Mouse (Mus musculus): ENCODE data around the gene Abhd4. TPM values are rescaled to one million over a fixed set of nuclear protein-coding genes. Genes with fewer than 3 reads are reported as not detected.

The Abhd4 gene
- polyA plus RNA-seq, 1 experiment from 2014 or later, result 39.9 TPM

DNA sequence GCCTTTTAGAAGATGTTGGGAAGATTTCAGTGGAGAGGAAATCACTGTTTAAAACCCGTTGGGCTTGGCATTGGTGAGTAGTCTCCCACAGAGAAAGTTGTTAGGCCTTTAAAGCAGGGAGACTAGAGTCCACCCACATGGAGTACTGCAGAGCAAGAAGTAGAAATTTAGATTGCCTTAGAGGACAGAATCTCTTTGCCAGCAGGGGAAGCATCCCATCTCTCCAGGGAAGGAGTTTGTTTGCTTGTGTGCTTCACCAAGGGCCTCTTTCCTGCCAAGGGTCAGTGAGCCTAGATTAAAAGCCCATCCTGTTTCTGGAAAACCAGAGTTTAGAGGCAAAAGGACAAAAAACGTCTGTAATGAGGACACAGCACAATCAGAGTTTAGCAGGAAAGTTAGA, 39.5 kb upstream of the Abhd4 start:
- H3K27me3 ChIP-seq (replicated peaks; ENCODE audit: low read depth, poor library complexity, severe bottlenecking), result no peaks in the 10 kb centered on the region
- peaks cover 26% of the 10 kb centered on the region for H3K4me1 ChIP-seq
- H3K27ac ChIP-seq (replicated peaks), result peak overlapping the region; percentile 48; the same call in 1 of the 2 replicates
- DNase-seq (ENCODE audit: low spot score), result no peak
- no peaks in the 10 kb centered on the region for H3K9me3 ChIP-seq
- no peak overlapping the region for H3K4me3 ChIP-seq
- H3K36me3 ChIP-seq (replicated peaks), result no peaks in the 10 kb centered on the region
- WGBS, result 42% methylated on average over 2 of the region's 2 CpGs

DNA sequence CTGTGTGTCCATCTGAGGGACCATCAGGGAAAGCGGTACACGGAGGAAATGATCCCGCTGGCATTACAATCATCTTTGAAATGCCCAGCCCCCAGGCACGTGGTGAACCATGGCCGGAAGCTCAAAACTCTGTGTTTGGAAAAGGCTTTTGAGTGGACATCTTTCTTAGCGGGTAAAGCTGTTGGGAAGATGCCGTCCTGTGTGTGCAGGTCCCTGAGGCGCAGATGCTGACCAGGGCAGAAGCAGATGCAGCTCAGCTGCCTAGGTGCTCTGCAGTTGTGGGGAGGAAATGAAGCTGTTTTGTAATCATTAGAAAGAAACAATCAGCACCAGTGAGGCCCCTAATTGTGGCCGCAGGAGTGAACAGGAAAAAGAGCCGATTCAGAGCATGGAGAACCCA, 39.1 kb upstream of the Abhd4 start:
- Histone ChIP-seq H3K4me1 (peaks cover 31% of the 10 kb centered on the region), H3K9me3 (no peaks in the 10 kb centered on the region), H3K27ac (replicated peaks) (peak overlapping the region; percentile 48; the same call in 1 of the 2 replicates), H3K36me3 (replicated peaks) (no peaks in the 10 kb centered on the region), H3K4me3 (no peak overlapping the region), H3K27me3 (replicated peaks; ENCODE audit: low read depth, poor library complexity, severe bottlenecking) (no peaks in the 10 kb centered on the region)
- DNase-seq (ENCODE audit: low spot score), result no peak
- 64% methylated on average over 10 of the region's 10 CpGs for WGBS

DNA sequence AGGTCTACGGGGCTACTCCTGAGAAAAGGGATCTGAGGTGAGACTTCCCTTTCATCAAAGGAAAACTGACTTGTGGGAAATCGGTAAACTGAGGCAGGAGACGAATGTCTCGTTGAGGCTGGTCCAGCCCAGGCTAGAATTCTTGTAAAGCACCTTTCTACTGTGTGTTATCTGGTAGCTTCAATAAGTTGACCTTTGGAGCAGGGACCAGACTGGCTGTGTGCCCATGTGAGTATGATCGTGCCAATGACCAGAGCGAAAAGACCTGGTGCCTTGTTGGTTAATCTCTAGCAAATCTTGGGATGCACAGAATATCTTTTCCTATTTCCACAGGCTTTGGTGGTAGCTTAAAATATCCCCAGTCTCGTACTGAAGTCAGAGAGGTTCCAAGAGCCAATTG, 37.9 kb upstream of the Abhd4 start:
- Histone ChIP-seq H3K9me3 (no peaks in the 10 kb centered on the region), H3K27ac (replicated peaks) (no peak overlapping the region), H3K4me1 (peaks cover 31% of the 10 kb centered on the region), H3K36me3 (replicated peaks) (no peaks in the 10 kb centered on the region), H3K4me3 (no peak overlapping the region), H3K27me3 (replicated peaks; ENCODE audit: low read depth, poor library complexity, severe bottlenecking) (no peaks in the 10 kb centered on the region)
- no peak for DNase-seq (ENCODE audit: low spot score)
- 90% methylated on average over 7 of the region's 7 CpGs for WGBS

DNA sequence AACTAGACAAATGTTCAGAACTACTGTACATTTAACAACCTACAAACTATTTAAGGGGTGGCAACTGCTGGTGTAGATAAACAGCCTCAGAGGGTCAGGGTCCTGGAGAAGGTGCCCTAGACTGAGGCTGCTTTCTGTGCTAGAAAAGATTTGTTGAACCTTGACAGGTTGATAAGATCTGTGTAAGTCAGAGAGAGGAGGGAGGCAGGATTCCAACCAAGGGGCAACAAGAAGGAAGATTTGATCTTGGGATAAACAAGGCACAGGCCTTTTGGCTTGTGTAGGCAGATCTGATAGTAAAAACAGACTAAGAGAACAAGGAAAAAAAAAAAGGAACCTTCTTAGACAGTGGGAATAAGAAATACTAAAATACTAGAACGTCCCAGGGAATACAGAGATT, 35.8 kb upstream of the Abhd4 start:
- WGBS, result 74% methylated on average over 1 of the region's 1 CpGs
- no peak for DNase-seq (ENCODE audit: low spot score)
- Histone ChIP-seq H3K4me1 (peaks cover 35% of the 10 kb centered on the region), H3K27ac (replicated peaks) (no peak overlapping the region), H3K9me3 (no peaks in the 10 kb centered on the region), H3K4me3 (no peak overlapping the region), H3K27me3 (replicated peaks; ENCODE audit: low read depth, poor library complexity, severe bottlenecking) (no peaks in the 10 kb centered on the region), H3K36me3 (replicated peaks) (no peaks in the 10 kb centered on the region)

DNA sequence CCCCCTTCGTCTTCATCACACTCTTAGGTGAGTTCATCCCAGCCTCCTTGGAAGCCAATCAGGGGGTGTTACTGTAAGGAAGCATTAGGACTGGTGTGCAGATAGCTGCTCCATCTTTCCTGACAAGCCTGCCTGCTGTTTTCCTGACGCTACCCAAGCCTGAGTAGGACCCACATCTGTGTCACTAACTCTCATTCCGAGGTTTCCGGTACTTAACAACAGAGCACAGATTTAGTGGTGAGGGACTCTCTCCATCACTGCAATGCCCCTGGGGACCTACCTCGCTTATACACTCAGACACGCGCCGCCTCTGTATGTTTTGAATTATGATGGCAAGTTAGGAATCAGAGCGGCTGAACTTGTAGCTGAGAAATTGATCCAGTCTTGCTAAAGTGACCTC, 35.3 kb upstream of the Abhd4 start:
- Histone ChIP-seq H3K4me1 (peaks cover 35% of the 10 kb centered on the region), H3K4me3 (no peak overlapping the region), H3K36me3 (replicated peaks) (no peaks in the 10 kb centered on the region), H3K27me3 (replicated peaks; ENCODE audit: low read depth, poor library complexity, severe bottlenecking) (no peaks in the 10 kb centered on the region), H3K9me3 (no peaks in the 10 kb centered on the region), H3K27ac (replicated peaks) (no peak overlapping the region)
- WGBS, result 60% methylated on average over 9 of the region's 9 CpGs
- peak; percentile 30 for DNase-seq (ENCODE audit: low spot score)

DNA sequence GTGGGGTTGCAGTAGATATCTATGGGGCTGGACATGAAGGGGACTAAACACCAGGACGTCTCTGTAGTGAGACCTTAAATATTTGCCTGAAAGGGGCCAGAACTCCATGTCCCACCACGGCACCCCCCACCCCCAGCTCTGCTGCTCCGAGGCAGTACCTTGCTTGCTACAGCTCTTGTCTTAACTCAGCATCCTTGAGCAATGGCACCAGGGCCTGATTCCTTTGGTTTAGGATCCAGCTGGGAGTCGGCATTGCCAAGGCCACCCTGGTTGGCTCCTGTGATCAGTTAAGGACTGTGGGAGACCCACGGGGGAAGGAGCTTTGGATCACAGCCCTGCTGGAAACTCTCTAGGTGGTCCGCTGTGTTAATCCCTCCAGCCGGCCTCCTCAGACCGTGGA, 34.7 kb upstream of the Abhd4 start:
- Histone ChIP-seq H3K9me3 (no peaks in the 10 kb centered on the region), H3K4me3 (no peak overlapping the region), H3K36me3 (replicated peaks) (no peaks in the 10 kb centered on the region), H3K4me1 (peaks cover 35% of the 10 kb centered on the region), H3K27ac (replicated peaks) (peak overlapping the region; percentile 37), H3K27me3 (replicated peaks; ENCODE audit: low read depth, poor library complexity, severe bottlenecking) (no peaks in the 10 kb centered on the region)
- DNase-seq (ENCODE audit: low spot score), result no peak
- 60% methylated on average over 8 of the region's 8 CpGs for whole genome bisulfite sequencing

DNA sequence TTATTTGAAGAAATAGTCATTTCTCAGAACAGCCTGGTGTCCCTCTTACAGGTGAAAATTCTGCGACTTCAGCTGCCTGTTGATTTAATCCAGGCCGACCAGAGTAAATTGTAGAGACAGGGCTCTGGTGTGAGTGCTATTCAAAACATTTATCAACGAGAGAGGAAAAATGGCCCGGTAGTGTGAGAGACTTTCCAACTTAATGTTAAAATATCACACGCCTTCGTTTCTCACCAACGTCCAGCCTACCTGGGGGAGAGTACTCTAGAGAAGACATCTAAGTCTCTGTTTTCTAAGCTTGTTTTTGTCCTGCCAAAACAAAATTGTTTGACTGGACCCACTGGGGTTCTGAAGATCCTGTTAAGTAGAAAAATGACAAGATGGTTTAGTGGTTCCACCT, 34.1 kb upstream of the Abhd4 start:
- H3K36me3 ChIP-seq (replicated peaks), result no peaks in the 10 kb centered on the region
- no peaks in the 10 kb centered on the region for H3K27me3 ChIP-seq (replicated peaks; ENCODE audit: low read depth, poor library complexity, severe bottlenecking)
- peaks cover 35% of the 10 kb centered on the region for H3K4me1 ChIP-seq
- DNase-seq (ENCODE audit: low spot score), result no peak
- WGBS, result 83% methylated on average over 7 of the region's 7 CpGs
- H3K27ac ChIP-seq (replicated peaks), result no peak overlapping the region
- H3K9me3 ChIP-seq, result no peaks in the 10 kb centered on the region
- H3K4me3 ChIP-seq, result no peak overlapping the region

DNA sequence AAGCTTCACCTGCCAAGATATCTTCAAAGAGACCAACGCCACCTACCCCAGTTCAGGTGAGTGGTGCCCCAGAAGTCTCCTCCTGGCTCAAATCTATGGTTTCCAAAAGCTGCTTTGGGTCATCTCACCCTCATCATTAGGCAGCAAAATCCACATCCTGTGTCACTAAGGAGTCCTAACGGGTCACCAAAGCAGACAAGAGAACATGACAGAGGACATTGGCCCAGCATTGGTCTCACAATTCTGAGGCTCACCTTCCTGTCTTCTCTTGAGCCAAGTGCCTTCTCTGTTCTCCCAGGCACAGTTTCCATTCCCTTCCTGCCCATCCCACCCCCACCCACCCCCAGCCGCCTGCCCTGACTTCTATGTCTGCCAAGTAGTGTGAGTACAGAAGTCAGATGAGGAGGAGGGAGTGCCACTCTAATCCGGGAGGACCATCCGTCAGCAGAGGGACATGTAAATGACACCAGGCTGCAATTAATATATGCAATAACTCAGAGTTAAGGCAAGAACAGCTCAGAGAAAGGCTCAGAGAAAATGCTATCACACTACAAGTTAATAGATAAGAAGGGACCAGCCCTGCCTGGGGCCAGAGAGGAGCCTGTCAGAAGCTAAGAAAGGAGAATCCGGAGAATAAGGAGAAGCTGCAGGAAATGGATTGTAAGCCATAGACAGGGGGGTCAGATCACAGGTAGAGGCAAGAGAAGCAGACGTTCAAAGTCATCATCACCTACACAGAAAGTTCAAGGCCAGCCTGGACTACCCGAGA, 33.1 kb upstream of the Abhd4 start:
- DNase-seq (ENCODE audit: low spot score), result no peak
- H3K9me3 ChIP-seq, result no peaks in the 10 kb centered on the region
- WGBS, result 89% methylated on average over 8 of the region's 8 CpGs
- H3K4me1 ChIP-seq, result peaks cover 32% of the 10 kb centered on the region
- H3K4me3 ChIP-seq, result no peak overlapping the region
- no peaks in the 10 kb centered on the region for H3K36me3 ChIP-seq (replicated peaks)
- peaks cover 3% of the 10 kb centered on the region; the same call in 1 of the 2 replicates for H3K27me3 ChIP-seq (replicated peaks; ENCODE audit: low read depth, poor library complexity, severe bottlenecking)
- H3K27ac ChIP-seq (replicated peaks), result no peak overlapping the region

DNA sequence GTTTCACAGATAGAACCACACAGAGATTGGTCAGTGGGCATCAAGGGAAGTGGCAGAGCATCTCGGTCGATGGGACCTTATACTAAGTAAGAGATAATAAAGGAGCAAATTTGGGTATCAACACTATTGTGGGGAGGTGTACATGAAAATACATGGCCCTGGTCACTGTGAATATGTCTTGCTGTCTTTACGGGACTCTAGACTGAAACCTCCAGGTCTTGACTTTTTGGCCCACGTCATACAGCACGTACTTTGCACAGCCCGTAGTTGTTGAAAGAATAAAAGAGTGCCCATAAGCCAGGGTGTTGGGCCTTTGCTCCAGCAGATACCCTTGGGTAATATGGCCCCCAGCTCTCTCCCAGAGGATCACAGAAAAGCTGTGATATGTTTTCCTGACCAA, 32.3 kb upstream of the Abhd4 start:
- 95% methylated on average over 6 of the region's 6 CpGs for WGBS
- Histone ChIP-seq H3K4me3 (no peak overlapping the region), H3K9me3 (no peaks in the 10 kb centered on the region), H3K27ac (replicated peaks) (no peak overlapping the region), H3K36me3 (replicated peaks) (no peaks in the 10 kb centered on the region), H3K4me1 (peaks cover 32% of the 10 kb centered on the region), H3K27me3 (replicated peaks; ENCODE audit: low read depth, poor library complexity, severe bottlenecking) (peaks cover 6% of the 10 kb centered on the region; the same call in 1 of the 2 replicates)
- no peak for DNase-seq (ENCODE audit: low spot score)

DNA sequence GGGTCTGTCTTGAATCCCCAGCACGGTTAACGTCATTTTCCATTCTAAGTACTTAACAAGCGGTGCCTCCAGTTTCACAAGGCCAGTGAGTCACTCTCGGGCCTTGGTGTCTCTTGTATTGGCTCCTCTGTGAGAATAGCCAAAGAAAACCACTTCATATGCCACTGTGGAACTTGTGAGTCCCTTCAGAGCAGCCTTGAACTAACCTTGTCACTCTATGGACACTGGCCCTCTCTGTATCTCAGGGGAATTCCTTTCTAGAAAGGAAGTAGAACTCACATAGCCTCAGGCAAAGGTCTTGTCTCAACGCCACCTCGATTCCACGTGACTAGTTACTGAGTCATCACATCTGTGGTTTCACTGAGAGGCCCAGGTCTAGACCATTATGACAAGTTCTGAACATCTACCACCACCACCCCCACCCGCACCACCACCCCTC, 31.7 kb upstream of the Abhd4 start:
- H3K4me1 ChIP-seq, result peaks cover 32% of the 10 kb centered on the region
- H3K9me3 ChIP-seq, result no peaks in the 10 kb centered on the region
- H3K36me3 ChIP-seq (replicated peaks), result no peaks in the 10 kb centered on the region
- DNase-seq (ENCODE audit: low spot score), result no peak
- H3K27me3 ChIP-seq (replicated peaks; ENCODE audit: low read depth, poor library complexity, severe bottlenecking), result peaks cover 10% of the 10 kb centered on the region; the same call in 1 of the 2 replicates
- no peak overlapping the region for H3K4me3 ChIP-seq
- 75% methylated on average over 8 of the region's 8 CpGs for WGBS
- H3K27ac ChIP-seq (replicated peaks), result no peak overlapping the region

DNA sequence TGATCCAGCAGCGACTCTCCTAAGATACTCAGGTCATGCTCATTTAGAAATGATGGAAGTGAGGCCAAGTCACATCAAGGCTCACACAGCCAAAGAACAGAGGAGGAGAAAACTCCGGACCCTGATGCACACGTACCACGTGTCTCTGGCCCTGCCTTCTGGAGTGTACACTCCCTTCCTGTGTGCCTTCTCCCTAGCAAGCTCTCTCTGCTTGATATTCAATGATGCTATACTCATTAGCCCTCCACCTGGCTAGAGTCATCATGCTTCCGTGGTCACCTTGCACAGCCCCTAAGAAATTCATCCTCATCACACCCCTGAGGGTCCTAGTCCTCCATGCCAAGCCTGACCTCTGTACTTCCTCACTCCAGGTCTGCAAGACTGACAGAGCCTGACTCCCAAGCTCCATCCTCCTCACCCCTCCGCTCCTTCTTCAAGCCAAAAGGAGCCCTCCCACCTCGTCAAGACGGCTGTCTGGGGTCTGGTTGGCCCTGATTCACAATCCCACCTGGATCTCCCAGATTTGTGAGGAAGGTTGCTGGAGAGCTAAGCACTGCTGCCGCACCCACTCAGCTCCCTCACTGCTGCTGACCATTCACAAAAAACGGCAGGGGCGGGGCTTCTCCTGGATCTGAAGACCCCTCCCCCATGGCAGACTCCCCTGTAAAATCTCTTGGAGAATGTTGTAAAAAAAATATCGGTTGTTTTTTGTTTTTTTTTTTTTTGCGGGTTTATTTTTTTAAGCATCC, 30.5 kb upstream of the Abhd4 start:
- H3K4me3 ChIP-seq, result no peak overlapping the region
- DNase-seq (ENCODE audit: low spot score), result no peak
- WGBS, result 59% methylated on average over 13 of the region's 13 CpGs
- no peaks in the 10 kb centered on the region for H3K36me3 ChIP-seq (replicated peaks)
- peaks cover 10% of the 10 kb centered on the region; the same call in 1 of the 2 replicates for H3K27me3 ChIP-seq (replicated peaks; ENCODE audit: low read depth, poor library complexity, severe bottlenecking)
- H3K4me1 ChIP-seq, result peaks cover 34% of the 10 kb centered on the region
- H3K27ac ChIP-seq (replicated peaks), result no peak overlapping the region
- no peaks in the 10 kb centered on the region for H3K9me3 ChIP-seq

DNA sequence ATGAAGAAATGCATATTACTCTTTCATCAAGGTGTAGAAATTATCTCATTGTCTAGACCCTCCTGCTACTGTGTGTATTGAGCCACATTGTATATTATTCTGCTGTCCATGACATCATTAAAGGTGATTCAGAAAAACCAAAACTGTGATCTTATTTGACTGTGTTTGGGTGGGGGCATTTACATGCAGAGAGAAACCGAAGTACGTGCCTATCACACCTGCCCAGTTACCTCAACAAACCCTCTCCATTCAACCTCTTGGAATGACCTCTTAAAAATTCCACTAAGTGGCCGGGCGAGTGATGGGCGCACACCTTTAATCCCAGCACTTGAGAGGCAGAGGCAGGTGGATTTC, 29.9 kb upstream of the Abhd4 start:
- Histone ChIP-seq H3K36me3 (replicated peaks) (no peaks in the 10 kb centered on the region), H3K27me3 (replicated peaks; ENCODE audit: low read depth, poor library complexity, severe bottlenecking) (peaks cover 10% of the 10 kb centered on the region; the same call in 1 of the 2 replicates), H3K4me1 (peaks cover 34% of the 10 kb centered on the region), H3K4me3 (no peak overlapping the region), H3K27ac (replicated peaks) (no peak overlapping the region), H3K9me3 (no peaks in the 10 kb centered on the region)
- no peak for DNase-seq (ENCODE audit: low spot score)
- WGBS, result 90% methylated on average over 5 of the region's 5 CpGs

Data from embryonic facial prominence, embryonic 10.5 days (tissue).